Mouse (Mus musculus) heart, adult 9 months (tissue): Measurements from ENCODE around the gene Gtf2b.
A peak's percentile ranks its signal among the peaks of the same experiment; 100 is the strongest.

Source experiments
- DNase-seq, 2 experiments: peaks; one replicate each; pipeline ENCODE4 v3.0.0; 2022; ENCODE audit warnings: low spot score in 2 of 2

The Gtf2b gene

DNA sequence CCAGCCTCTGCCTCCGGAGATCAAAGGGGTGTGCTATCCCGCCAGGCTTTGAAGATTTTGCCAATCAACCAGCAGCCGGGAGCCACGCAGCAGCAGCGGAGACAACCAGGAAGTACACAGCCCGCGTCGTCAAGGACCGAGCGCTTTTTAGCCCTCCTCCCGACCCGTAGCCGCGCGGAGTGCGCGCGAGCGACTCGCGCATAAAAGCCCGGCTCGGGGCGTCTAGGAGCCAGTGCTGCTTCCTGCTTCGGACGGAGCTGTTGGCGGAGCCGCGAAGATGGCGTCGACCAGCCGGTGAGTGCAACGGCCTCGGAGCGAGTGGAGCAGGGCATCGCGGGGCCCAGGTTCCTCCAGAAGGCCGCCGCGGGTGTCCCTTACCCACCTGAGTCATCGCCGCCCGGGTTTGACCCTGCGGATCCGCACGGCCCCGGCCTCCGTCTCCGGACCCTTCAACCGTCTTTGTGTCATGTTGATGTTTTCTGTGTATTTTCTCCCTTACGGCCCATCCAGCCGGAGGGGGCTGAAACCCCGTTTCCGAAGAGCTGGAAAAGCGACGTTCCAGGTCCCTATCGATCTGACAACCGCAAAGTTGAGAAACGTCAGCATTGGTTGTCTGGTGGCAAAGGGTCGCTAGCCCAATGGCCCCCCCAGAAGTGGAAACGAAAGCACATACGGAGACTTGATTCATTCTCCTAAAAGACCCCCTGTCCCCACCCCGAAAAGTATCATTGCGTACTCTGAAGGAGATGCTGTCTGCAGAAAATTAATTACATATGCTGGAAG is at the start of gene Gtf2b:
Gene Gtf2b, plus strand, starts transcription at position 51 of the 783 bp plus-strand sequence.
- peak; percentile 91 for DNase-seq

DNA sequence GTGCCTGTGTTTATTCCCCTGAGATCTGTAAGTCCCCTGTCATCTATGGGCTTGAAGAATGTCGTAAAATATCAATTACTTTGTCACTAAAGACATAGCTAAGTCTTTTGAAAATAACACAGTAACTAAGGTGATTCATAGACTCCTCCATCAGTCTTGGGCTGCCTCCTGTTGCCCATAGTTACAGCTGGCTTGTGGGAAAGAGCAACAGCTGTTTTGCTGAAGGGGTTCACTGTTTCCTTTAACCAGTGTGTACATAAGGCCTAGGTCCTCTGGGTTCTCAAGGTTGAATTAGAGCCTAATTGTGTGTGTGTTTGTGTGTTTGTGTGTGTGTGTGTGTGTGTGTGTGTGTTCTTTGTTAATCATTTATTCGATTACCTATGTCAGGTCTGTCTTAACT is 39.4 kb upstream of the Gtf2b start:
- DNase-seq: no peak

- DNase-seq: no peak
Measured at GRCm38 (mm10) chr3:142725969-142726672, 38.7 kb upstream of the Gtf2b start.

DNA sequence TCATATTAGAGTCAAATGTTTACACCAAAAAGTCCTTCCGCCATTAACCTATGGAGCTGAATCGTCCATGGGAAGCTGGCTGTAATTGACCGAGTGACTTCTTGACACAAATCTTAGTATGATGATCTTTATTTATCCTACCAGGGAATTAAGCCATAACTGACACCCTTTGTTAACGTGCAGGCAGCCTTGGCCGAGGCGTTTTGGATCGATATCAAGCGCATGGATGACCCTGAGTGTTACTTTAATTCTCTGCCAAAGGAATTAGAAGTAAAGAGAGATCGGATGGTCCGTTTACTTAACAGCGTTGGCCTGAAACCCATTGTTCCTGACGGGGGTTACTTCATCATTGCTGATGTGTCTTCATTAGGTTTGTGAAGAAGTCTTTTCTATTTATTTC is 30.6 kb upstream of the Gtf2b start:
- DNase-seq: no peak

GRCm38 (mm10) chr3:142740896-142741295 is 23.9 kb upstream of the Gtf2b start:
- DNase-seq: no peak

GRCm38 (mm10) chr3:142743973-142744898 is 20.6 kb upstream of the Gtf2b start:
- DNase-seq: no peak

GRCm38 (mm10) chr3:142745076-142745475 is 19.8 kb upstream of the Gtf2b start:
- no peak for DNase-seq

DNA sequence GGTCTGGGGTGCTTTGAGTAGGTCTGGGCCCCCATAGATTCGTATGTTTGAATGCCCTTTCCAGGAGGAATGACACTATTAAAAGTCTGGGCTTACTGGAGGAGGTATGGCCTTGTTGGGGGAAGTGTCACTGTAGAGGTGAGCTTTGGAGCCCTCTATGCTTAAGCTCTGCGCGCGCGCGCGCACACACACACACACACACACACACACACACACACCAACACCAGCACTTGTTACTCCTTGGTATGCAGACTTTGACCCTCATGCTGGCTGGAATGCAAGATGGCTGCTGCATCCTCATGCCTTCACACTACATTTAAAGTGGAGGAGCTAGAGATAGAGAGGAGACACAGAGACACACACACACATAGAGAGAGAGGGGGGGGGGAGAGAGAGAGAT is 17.2 kb upstream of the Gtf2b start:
- DNase-seq: no peak

DNA sequence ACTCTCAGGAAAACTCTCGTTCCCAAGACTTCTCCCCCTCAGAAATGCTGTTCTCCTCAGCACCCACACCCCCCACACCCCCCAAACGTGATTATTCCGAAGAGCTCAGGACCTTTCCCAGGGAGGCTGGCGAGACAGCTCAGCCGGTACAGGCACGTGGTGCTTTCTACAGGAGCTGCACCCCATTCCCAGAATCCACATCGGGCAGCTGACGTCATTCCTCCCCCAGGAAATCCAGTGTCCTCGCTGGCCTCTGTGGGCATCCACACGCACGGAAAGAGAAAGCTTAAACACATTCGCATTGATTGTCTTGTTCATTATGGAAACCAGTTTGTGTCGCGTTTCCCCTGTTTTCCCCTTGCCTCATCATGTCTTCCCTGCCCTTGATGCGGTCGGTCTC is 15.7 kb upstream of the Gtf2b start:
- DNase-seq: no peak

- no peak for DNase-seq
Measured at GRCm38 (mm10) chr3:142755132-142755867, 9.5 kb upstream of the Gtf2b start.

DNA sequence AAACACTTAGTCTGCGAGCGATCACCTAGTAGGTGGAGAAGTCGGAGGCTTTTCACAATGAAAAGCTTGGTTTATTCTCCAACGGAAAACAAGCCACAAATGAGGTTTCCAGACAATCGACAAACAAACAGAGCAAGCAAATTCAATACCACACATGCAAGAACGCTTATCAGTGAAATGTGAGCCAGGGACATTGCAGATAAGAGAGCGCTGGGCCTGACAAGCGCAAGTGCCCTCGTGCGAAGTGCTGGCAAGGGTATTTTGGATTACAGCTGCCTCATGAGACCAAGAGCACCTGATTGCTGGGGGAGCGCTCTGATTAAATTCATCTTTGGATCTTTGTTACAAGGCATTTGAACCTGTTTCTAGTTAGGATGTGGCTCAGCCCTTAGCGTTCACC is 7.0 kb upstream of the Gtf2b start:
- DNase-seq: peak in 1 of 2 experiments; percentile 27

- no peak for DNase-seq
Measured at GRCm38 (mm10) chr3:142758593-142758992, 6.3 kb upstream of the Gtf2b start.

- DNase-seq: no peak
Measured at GRCm38 (mm10) chr3:142760356-142760755, 4.5 kb upstream of the Gtf2b start.

DNA sequence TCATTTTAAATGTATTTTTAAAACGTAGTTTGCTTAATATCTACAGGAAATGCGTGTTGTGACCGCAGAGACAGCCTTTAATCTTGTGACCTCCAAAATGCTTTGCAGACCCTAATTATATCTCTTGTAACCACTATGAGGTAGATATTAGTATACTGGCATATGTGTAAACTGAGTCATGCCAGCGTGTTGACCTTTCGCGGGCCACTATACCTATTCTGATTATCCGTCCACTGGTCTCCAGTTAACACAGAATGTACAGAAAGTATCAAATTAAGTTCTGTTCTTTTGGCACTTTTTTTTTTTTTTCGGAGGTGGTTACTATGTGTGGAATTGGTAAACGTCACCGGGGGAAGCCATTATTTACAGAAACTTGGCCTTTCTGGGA is 927 bp downstream of the Gtf2b start:
- DNase-seq: no peak

DNA sequence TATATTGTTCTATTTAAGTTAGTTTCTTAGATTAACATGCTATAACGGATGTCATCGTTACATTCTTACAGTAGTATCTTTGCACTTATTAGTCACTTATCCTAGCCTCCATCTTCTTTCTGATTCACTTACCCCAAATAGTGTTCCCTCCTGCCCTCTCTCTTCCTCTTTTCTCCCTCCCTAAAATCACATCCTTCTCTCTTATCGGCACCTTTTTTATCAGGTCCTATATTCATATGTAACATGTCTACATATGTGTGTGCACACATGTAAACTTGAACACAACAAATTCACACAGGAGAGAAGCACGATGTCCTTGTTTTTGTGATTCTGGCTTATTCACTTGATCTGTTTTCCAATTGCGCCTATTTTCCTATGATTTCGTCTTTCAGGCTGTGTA is 3.7 kb downstream of the Gtf2b start:
- DNase-seq: no peak

DNA sequence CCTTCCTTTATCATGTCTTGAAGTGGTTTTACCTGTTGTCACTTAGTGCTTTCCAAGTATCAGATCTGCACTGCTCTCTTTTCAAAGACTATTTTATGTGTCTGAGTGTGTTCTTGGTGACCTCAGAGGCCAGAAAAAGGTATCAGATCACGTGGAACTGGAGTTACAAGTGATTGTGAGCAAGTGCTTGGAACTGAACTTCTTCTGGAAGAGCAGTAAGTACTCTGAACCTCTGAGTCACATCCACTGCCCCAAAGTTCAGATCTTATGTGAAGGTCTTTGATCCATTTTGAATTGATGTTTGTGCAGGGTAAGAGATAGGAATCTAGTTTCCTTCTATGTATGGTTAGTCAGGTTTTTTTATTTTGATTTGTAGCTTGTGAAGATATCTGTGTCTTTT is 5.7 kb downstream of the Gtf2b start:
- DNase-seq: no peak

DNA sequence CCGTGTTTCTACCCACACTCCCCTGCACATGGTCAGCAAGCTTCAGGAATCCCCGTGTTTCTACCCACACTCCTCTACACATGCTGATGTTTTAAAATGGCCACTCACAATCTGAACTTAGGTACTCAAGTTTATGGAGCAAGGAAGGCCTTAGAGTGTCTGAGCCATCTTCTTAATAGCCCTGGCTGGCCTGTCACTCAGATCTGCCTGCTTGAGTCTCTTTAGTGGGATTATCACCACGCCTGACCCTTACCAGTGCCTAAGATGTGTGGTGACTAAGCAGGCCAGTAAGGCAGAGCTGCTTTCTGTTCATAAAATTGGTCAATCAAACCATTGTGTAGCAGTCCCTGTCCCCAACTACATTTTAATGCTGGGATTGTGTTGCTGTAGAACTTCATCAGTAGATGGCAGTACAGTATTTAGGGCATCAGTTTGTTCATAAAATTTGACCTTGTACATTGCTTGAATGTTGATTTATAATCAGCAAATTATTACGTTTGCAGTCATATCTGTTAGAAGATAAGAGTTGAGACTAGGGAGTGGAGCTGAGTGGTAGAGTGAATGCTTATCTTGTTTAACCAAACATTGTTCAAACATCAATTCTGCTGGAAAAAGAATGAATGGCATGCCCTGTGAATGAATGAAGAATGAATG is 8.8 kb downstream of the Gtf2b start:
- no peak for DNase-seq

DNA sequence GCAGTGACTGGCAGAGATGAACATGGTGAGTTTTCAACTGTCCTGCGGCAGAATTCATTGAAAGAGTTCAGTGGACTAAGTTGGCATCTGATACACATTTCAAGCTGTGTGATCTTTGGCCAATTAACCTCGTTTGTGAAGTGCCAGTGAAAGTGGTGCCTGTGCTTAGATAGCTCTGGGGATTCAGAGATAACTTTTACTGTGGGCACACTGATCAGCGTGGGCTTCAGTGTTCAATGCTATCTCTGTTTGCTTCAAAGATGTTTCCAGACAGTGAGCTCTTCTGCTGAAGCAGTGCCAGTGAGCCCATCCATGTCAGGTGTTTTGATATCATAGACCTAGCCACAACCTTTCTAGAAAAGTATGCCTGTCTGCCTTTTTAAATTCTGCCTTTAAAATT is 12.4 kb downstream of the Gtf2b start:
- no peak for DNase-seq

DNA sequence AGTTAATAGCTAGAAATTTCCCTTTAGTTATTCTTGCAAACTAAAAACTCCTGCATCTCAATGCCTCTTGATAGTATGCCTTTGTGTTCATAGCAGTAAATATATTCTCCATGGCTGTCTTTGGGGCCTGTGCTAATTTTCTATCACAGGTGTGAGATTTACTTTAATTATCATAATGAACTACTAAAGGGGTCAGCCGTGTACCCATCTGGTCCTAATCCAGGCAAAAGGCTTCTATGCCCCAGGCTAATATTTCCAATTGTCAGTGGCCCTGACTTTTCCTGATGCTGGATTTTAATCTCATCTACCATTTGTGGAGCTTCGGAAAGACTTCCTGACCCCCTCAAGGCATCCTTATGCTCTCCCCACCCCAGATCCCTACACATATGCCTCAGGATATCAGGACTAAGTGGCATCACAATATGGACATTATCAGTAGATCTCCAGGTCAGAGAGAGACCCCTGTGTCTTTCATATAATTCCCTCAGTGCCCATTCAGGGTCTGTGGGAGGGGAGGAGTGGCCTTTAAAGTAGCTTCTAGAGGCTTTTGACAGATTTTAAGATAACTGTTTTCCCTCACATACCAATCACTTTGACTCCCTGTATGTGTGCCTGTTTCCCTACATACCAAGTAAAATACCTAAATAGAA is 21.7 kb downstream of the Gtf2b start:
- no peak for DNase-seq

GRCm38 (mm10) chr3:142795587-142795986 is 30.7 kb downstream of the Gtf2b start:
- no peak for DNase-seq

- no peak for DNase-seq
Measured at GRCm38 (mm10) chr3:142811582-142811981, 46.7 kb downstream of the Gtf2b start.
